Mouse (Mus musculus) splenic B cell, adult 2 months (primary cell): ENCODE data around the gene Prrt3.

Experiments used
- DNase-seq: peaks from one replicate; pipeline ENCODE4 v3.0.0-alpha.2; 2011; ENCODE audit warnings: low read depth, low spot score
- H3K27me3 ChIP-seq: 2 replicates; pipeline ENCODE4 v1.6.1; 2012; ENCODE audit warnings: mild to moderate bottlenecking, low read length, moderate library complexity, mixed read lengths; ENCODE audit not compliant: control insufficient read depth, poor library complexity, insufficient read depth, severe bottlenecking
- H3K36me3 ChIP-seq: 2 replicates; pipeline ENCODE4 v1.6.1; 2012; ENCODE audit warnings: mild to moderate bottlenecking, low read length, moderate library complexity, mixed read lengths; ENCODE audit not compliant: control insufficient read depth, poor library complexity, insufficient read depth, severe bottlenecking

The Prrt3 gene

DNA sequence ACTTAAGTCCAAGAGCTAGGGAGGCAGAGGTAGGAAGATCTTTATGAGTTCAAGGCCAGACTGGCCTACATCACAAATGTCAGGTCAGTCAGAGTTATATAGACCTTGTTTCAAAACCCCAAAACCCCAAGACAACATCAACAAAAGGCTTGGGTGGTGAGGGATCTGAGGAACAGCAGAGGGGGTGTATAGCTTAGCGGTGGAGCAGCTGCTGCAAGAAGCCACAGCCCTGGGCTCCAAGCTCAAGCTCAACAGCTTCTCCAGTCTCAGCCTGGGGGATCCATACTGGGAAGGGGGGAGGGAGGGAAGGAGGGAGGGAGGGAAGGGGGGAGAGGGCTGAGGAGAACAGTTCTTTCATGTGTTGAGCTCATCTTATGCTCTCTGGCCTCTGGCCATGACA lies 4.0 kb upstream of the Prrt3 start:
- Histone ChIP-seq H3K36me3 (no peaks in the 10 kb centered on the region), H3K27me3 (no peaks in the 10 kb centered on the region)
- DNase-seq, result no peak

DNA sequence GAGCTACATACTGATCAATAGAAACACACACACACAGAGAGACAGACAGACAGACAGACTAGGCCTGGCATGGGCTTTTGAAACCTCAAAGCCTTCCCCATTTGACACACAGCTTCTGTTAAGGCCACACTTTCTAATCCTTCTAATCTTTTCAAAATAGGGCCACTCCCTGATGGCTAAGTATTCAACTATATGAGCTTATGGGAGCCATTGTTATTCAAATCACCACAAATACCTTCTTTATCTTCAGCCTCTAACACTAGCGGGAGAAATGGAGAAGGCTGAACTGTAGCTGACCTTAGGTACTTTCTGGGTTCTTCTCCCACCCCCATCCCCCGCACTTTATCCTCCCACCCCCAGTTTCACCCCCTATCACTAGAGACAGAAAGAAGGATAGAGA lies 1.1 kb upstream of the Prrt3 start:
- H3K36me3 ChIP-seq, result no peaks in the 10 kb centered on the region
- DNase-seq, result no peak
- no peaks in the 10 kb centered on the region for H3K27me3 ChIP-seq

DNA sequence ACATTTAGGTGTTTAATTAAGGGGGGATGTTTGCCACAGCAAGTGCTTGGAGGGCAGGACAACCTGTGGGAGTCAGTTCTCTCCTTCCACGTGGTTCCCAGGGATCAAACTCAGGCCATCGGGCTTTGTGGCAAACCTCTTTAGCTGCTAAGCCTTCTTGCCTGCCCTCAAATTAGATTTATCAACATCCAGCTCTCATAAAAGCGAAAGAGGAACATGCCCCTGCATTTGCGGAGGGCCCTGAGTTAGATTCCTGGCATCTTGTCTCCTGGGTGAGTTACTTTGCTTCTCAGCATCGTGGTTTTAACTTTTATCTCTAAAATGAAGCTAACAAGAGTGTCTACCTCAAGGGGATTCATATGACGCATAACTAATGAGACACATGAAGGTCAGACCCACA lies 2.4 kb downstream of the Prrt3 start:
- Histone ChIP-seq H3K36me3 (no peaks in the 10 kb centered on the region), H3K27me3 (no peaks in the 10 kb centered on the region)
- peak; percentile 33 for DNase-seq

DNA sequence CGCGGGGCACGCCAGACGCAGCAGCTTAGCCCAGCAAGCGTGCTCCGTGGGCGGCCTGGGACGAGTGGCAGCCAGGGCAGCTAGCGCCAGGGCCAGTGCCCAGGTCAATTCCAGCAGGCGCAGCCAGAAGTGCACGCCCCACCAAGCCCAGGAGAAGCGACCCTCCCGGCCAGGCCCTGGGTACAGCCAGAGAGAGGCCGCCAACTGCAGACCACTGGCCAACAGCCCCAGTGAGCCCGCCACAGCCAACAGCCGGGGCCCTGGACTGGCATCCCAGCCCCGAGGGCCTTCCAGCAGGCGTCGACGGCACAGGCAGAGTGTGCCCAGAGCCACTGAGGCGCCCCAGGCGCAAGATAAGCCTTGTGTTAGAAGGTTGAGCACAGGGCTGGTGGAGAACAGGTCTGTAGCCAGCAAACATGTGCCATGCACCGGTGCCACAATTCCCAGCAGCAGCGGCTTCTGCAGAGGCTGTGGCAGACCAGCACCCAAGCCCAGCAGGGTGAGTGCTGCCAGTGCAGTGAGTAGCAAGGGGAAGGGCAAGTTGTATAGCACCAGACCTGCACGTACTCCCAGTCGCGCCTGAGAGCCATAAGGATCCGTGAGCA lies 6.6 kb downstream of the Prrt3 start:
- no peak for DNase-seq
- Histone ChIP-seq H3K36me3 (no peaks in the 10 kb centered on the region; the same call in 1 of the 2 replicates), H3K27me3 (no peaks in the 10 kb centered on the region)

DNA sequence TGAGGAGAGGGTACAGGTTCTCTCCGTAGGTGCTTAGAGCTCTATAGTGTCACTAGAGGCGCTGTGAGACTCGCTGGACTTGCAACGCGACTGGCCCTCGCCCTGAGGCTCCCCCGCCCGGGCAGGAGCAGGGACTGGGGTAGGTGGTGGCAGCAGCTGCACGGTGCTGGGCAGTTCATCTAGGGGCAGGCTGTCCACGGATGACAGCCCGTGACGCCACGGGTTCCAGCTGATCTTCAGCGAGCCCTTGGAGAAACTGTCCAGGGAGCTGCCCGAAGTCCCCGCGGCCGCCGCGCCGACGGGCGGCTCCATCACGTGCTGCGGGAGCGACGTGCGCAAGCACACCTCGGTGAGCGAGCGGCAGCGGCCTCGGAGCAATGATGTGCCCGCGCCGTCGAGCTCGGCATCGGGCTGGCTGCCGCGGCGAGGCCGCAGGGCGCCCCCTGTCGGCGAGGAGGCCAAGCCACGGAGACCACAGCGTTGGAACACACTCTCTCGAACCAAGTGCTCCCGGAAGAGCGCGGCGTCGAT lies 7.4 kb downstream of the Prrt3 start:
- Histone ChIP-seq H3K36me3 (no peaks in the 10 kb centered on the region; the same call in none of the 2 replicates), H3K27me3 (no peaks in the 10 kb centered on the region)
- DNase-seq, result peak; percentile 93

DNA sequence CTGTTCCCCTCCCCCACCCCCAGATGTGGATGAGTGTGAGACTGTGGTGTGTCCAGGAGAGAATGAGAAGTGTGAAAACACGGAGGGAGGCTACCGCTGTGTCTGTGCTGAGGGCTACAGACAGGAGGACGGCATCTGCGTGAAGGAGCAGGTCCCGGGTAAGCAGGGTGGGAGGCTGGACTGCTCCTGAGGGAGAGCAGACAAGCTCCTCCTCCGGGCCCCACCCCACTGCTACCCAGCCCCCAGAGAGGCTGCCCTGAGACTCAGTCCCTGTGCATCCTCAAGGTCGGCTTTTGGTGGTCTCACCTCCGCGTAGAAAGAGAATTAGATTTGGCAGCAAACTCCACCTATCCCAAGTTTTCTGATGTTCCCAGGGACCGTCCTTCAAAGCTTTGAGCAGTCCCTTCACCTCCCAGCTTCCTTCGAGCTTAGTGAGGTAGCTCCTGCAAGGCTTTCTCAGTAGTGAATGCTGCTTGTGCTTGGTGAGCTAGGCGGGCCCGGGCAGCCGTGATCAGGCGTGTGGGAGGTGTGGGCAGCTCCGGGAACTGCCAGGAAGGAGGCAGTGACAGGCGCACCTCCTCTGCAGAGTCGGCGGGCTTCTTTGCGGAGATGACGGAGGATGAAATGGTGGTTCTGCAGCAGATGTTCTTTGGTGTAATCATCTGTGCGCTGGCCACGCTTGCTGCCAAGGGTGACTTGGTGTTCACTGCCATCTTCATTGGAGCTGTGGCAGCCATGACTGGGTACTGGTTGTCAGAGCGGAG lies 9.4 kb downstream of the Prrt3 start:
- H3K27me3 ChIP-seq, result no peaks in the 10 kb centered on the region
- DNase-seq, result no peak
- no peaks in the 10 kb centered on the region; the same call in none of the 2 replicates for H3K36me3 ChIP-seq

DNA sequence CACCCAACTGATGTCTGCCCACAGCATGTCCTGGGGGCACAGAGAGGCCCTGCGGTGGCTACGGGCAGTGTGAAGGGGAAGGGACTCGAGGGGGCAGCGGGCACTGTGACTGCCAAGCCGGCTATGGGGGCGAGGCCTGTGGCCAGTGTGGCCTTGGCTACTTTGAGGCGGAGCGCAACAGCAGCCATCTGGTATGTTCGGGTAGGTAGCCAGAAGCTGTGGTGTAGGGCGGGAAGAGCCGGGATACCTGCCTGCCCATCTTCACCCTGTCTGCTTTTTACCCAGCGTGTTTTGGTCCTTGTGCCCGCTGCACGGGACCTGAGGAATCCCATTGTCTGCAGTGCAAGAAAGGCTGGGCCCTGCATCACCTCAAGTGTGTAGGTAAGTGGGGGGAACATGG lies 12.3 kb downstream of the Prrt3 start:
- Histone ChIP-seq H3K36me3 (no peaks in the 10 kb centered on the region; the same call in none of the 2 replicates), H3K27me3 (no peaks in the 10 kb centered on the region)
- no peak for DNase-seq

DNA sequence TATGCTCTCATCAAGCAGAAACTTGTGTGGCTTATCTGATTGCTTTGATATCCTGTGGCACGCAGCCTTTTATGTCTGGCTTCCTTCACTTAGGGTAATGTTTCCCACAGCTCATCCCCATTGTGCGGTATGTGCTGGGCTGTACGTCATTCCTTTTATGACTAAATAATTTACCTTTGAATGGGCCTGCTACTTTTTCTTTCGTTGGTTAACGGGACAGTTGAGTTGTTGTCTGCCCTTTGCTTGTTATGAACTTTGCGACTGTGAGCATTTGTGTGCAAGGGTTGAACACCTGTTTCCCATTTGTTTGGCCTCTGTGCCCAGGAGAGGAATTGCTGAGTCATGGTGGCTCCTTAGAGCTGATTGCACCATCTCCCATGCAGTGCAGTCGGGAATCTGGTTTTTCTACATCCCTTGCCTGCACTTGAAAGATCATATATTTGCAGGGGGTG lies 14.6 kb downstream of the Prrt3 start:
- no peak for DNase-seq
- H3K27me3 ChIP-seq, result no peaks in the 10 kb centered on the region

DNA sequence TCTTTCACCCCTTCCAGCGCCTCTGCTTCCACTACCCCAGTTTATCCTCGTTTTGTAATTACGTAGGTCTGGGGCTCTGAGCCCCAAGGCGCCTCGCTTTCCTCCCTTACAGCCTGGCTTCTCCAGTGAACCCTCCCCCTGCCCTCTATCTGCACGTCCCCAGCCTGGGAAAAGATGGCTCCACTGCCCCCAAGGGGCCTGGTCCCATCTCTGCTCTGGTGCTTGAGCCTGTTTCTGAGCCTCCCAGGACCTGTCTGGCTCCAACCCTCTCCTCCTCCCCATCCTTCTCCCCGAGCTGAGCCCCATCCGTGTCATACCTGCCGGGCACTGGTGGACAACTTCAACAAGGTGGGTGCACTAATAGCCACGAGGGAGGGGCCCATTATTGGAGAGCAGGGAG lies 18.0 kb downstream of the Prrt3 start:
- Histone ChIP-seq H3K27me3 (no peaks in the 10 kb centered on the region), H3K36me3 (no peaks in the 10 kb centered on the region; the same call in 1 of the 2 replicates)
- DNase-seq, result no peak

More for the DNA sequence above, 14.6 kb downstream of the Prrt3 start:
- H3K36me3 ChIP-seq, result no peaks in the 10 kb centered on the region; the same call in none of the 2 replicates

DNA sequence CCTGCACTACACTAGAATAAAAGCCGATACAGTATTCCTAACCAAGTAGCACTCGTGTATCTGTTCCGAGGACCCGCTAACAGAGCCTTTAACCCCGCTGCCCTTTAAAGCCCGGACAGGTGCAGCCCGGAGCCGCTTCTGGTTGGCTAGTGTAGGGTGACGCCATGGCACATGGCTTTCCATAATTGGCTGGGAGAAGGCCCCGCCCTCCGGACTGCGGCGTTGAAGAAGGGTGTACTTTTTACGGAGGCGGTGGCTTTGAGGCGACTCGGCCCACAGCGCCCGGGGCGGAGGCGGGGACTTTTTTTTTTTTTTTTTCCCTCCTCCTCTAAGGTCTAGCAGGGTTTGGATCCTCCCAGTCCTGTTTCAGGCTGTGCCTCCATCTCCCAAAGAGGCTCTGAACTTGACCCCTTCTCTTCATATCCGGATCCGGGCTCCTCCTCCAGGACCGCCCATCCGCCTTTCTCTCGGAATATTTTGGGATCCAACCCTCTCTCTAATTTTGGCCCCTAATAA lies 18.6 kb downstream of the Prrt3 start, which contains the start of gene Creld1:
Gene Creld1 (plus strand): TSS at position 198 of the 516 bp plus-strand sequence.
- H3K27me3 ChIP-seq, result no peaks in the 10 kb centered on the region
- no peaks in the 10 kb centered on the region for H3K36me3 ChIP-seq
- peak; percentile 95 for DNase-seq

DNA sequence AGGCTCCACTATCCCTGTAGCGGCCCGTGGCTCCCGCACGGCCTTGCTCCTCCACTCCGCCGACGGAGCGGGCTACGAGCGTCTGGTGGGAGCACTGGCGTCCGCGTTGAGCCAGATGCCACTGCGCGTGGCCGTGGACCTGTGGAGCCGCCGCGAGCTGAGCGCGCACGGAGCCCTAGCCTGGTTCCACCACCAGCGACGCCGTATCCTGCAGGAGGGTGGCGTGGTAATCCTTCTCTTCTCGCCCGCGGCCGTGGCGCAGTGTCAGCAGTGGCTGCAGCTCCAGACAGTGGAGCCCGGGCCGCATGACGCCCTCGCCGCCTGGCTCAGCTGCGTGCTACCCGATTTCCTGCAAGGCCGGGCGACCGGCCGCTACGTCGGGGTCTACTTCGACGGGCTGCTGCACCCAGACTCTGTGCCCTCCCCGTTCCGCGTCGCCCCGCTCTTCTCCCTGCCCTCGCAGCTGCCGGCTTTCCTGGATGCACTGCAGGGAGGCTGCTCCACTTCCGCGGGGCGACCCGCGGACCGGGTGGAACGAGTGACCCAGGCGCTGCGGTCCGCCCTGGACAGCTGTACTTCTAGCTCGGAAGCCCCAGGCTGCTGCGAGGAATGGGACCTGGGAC lies 19.1 kb downstream of the Prrt3 start:
- DNase-seq, result peak; percentile 57

DNA sequence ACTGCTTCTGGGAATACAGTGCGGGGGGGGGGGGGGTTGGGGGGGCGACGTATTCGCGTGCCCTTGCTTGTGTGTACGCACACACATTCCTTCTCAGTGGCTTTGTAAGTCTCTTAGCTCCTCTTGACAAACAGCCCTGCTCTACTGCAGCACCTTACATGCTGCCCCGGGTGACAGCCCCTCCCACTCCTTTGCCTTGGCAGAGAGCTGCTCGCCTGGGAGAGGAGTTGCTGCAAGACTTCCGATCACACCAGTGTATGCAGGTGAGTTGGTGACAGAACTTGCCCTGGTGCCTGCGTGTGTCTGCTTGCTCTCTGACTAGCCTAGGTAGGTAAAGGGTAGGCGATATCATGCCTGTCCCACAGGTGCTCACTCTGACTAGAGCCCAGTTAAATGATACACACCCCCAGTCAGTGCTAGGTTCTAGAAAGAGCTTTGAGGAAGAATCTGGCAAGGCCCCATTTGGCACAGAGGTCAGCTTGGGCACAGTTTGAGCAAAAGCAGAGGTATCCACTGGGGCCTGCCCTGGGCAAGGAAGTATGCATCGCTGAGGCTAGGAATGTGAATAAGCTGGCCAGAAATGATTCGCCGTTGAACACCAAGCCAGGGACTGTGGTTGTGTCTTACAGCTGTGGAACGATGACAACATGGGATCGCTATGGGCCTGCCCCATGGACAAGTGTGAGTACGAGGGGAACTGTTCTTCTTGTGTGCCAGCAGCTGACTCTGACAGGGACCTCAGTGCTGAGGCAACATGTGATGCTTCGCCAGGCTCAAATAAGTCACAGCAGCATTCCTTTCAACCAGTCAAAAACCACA lies 21.0 kb downstream of the Prrt3 start:
- Histone ChIP-seq H3K27me3 (no peaks in the 10 kb centered on the region; the same call in 1 of the 2 replicates), H3K36me3 (no peaks in the 10 kb centered on the region)
- no peak for DNase-seq

More for the DNA sequence above, 19.1 kb downstream of the Prrt3 start:
- Histone ChIP-seq H3K36me3 (no peaks in the 10 kb centered on the region), H3K27me3 (no peaks in the 10 kb centered on the region)

DNA sequence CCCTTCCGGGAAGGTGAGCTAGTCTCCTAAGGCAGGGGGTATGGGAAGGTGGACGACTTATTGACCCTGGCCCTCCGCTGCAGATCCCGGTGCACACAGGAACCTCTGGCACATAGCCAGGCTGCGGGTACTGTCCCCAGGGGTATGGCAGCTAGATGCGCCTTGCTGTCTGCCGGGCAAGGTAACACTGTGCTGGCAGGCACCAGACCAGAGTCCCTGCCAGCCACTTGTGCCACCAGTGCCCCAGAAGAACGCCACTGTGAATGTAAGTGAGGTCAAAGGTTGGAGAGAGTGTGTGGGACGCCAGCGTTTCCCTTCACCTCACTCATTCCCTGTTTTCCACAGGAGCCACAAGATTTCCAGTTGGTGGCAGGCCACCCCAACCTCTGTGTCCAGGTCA lies 22.8 kb downstream of the Prrt3 start:
- Histone ChIP-seq H3K27me3 (no peaks in the 10 kb centered on the region; the same call in 1 of the 2 replicates), H3K36me3 (no peaks in the 10 kb centered on the region)
- no peak for DNase-seq

DNA sequence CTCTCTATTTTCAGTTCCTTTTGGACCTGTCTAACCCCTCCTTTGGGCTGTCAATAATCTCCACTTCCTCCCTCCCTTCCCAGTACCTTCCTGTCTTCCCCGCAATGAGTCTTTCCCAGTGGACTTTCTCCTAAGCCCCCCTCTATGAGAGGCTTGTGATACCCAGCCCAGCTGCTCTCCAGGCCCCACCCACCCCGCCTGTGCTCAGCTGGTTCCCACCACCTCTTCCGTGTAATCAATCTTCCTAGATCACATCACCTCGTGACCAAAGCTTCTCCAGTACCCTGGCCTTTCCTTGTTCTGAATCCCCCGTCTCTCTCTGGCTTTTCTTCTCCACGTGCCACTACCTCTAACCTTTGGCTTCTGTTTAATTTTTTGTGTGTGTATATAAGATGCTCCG lies 24.4 kb downstream of the Prrt3 start:
- H3K27me3 ChIP-seq, result no peaks in the 10 kb centered on the region; the same call in 1 of the 2 replicates
- DNase-seq, result no peak
- H3K36me3 ChIP-seq, result no peaks in the 10 kb centered on the region
